Mouse (Mus musculus) lung, embryonic 16.5 days (tissue): ENCODE data around the gene Chic1. TPM values are rescaled to one million over a fixed set of nuclear protein-coding genes. Genes with fewer than 3 reads are reported as not detected.

Experiments
- ATAC-seq: fragments of 200-750 bp; cut with Nextera tagmentation; 2 replicates; pipeline ENCODE4 v1.8.0; 2017; ENCODE audit warnings: low read depth, mild to moderate bottlenecking, moderate library complexity
- H3K27ac ChIP-seq: fragments of 300-500 bp; sonication (generic); 2 replicates; pipeline ENCODE4 v1.5.1; 2014; ENCODE audit warnings: mild to moderate bottlenecking, control low read depth, low read length
- H3K27me3 ChIP-seq: fragments of 300-500 bp; sonication (generic); 2 replicates; pipeline ENCODE4 v1.6.1; 2014; ENCODE audit warnings: low read depth, low read length, mixed read lengths; ENCODE audit not compliant: control insufficient read depth, insufficient read depth
- H3K36me3 ChIP-seq: fragments of 300-500 bp; sonication (generic); 2 replicates; pipeline ENCODE4 v1.6.1; 2014; ENCODE audit warnings: low read length; ENCODE audit not compliant: control insufficient read depth, insufficient read depth
- H3K4me1 ChIP-seq: fragments of 300-500 bp; sonication (generic); replicated peaks from 2 replicates; pipeline ENCODE4 v1.6.1; 2014; ENCODE audit warnings: low read length, mixed read lengths; ENCODE audit not compliant: control insufficient read depth, insufficient read depth
- H3K4me2 ChIP-seq: fragments of 300-500 bp; sonication (generic); 2 replicates; pipeline ENCODE4 v1.6.1; 2014; ENCODE audit warnings: low read depth, low read length, control low read depth
- H3K4me3 ChIP-seq: fragments of 300-500 bp; sonication (generic); 2 replicates; pipeline ENCODE4 v1.5.1; 2014; ENCODE audit warnings: mild to moderate bottlenecking, low read length, control low read depth
- H3K9ac ChIP-seq: fragments of 300-500 bp; sonication (generic); 2 replicates; pipeline ENCODE4 v1.6.1; 2014; ENCODE audit warnings: low read length, control low read depth
- H3K9me3 ChIP-seq: fragments of 300-500 bp; sonication (generic); 2 replicates; pipeline ENCODE4 v1.6.1; 2016; ENCODE audit warnings: low read length; ENCODE audit not compliant: control insufficient read depth
- WGBS: fragments of 180-500 bp; shearing (Covaris S2); extraction: QIAGEN DNeasy Blood & Tissue Kit; methylation state at CpG from one replicate; pipeline ENCODE4 v1.1.7; 2014; 5-methylcytosine and 5-hydroxymethylcytosine counted together
- polyA plus RNA-seq: library from polyadenylated mRNA; unstranded; fragments of >200 nt; fragmentation: Nextera tagmentation; extraction: Ambion mirVana; gene quantifications from 2 replicates; pipeline ENCODE4 v1.2.1, GENCODE M21; 2015

Gene Chic1
- polyA plus RNA-seq, 1 experiment from 2014 or later: 3.3 TPM

- no peak for ATAC-seq
- WGBS: 37% methylated on average over 5 of the region's 5 CpGs
Observed at GRCm38 (mm10) chrX:103355784-103356183, 492 bp upstream of the Chic1 start.

GRCm38 (mm10) chrX:103356761-103357236, 523 bp downstream of the Chic1 start:
- no peaks in the 10 kb centered on the region; the same call in 1 of the 2 replicates for H3K4me1 ChIP-seq
- H3K27me3 ChIP-seq: peaks cover 15% of the 10 kb centered on the region
- no peaks in the 10 kb centered on the region for H3K9me3 ChIP-seq
- H3K4me2 ChIP-seq: peak overlapping the region; percentile 62
- peak overlapping the region; percentile 62 for H3K4me3 ChIP-seq
- no peak overlapping the region for H3K27ac ChIP-seq
- 12% methylated on average over 24 of the region's 24 CpGs for WGBS
- no peaks in the 10 kb centered on the region for H3K36me3 ChIP-seq
- ATAC-seq: peak; percentile 57
- H3K9ac ChIP-seq: peak overlapping the region; percentile 64

More at GRCm38 (mm10) chrX:103355784-103356183, 492 bp upstream of the Chic1 start:
- peak overlapping the region; percentile 62 for H3K4me3 ChIP-seq
- H3K4me1 ChIP-seq: no peaks in the 10 kb centered on the region; the same call in 1 of the 2 replicates
- H3K27me3 ChIP-seq: peaks cover 19% of the 10 kb centered on the region
- H3K9ac ChIP-seq: no peak overlapping the region
- peak overlapping the region; percentile 62 for H3K4me2 ChIP-seq
- no peaks in the 10 kb centered on the region for H3K36me3 ChIP-seq
- no peaks in the 10 kb centered on the region for H3K9me3 ChIP-seq
- H3K27ac ChIP-seq: no peak overlapping the region

- H3K9ac ChIP-seq: no peak overlapping the region
- ATAC-seq: no peak
- 49% methylated on average over 5 of the region's 5 CpGs for WGBS
- no peaks in the 10 kb centered on the region for H3K9me3 ChIP-seq
- no peak overlapping the region for H3K4me2 ChIP-seq
- H3K4me3 ChIP-seq: no peak overlapping the region
- no peaks in the 10 kb centered on the region; the same call in 1 of the 2 replicates for H3K27me3 ChIP-seq
- no peaks in the 10 kb centered on the region for H3K4me1 ChIP-seq
- H3K27ac ChIP-seq: no peak overlapping the region
- no peaks in the 10 kb centered on the region for H3K36me3 ChIP-seq
Observed at GRCm38 (mm10) chrX:103366201-103366600, 9.9 kb downstream of the Chic1 start.

DNA sequence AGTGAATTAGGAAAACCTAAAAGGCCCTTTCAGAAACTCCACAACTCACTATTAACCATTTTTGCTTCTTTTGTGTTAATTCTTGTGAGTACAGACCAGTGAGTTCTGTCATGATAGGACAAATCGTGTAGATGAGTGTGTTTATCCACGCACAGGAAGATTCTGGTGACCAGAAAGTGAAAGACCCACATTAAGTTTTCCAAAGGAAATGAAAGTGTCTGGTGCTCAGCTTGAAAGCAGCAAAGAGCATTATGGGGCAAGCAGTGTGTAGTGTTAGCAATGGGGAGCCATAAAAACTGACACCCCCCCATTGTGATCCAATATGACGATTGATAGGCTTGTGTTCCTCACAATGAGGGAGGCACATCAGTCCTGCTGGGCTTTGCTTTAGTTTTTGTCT, 12.4 kb downstream of the Chic1 start:
- H3K4me2 ChIP-seq: no peak overlapping the region
- no peak overlapping the region for H3K27ac ChIP-seq
- no peak overlapping the region for H3K9ac ChIP-seq
- H3K9me3 ChIP-seq: no peaks in the 10 kb centered on the region
- no peak for ATAC-seq
- H3K4me1 ChIP-seq: no peaks in the 10 kb centered on the region
- H3K4me3 ChIP-seq: no peak overlapping the region
- H3K36me3 ChIP-seq: no peaks in the 10 kb centered on the region
- no peaks in the 10 kb centered on the region; the same call in 1 of the 2 replicates for H3K27me3 ChIP-seq
- 80% methylated on average over 3 of the region's 3 CpGs for WGBS

DNA sequence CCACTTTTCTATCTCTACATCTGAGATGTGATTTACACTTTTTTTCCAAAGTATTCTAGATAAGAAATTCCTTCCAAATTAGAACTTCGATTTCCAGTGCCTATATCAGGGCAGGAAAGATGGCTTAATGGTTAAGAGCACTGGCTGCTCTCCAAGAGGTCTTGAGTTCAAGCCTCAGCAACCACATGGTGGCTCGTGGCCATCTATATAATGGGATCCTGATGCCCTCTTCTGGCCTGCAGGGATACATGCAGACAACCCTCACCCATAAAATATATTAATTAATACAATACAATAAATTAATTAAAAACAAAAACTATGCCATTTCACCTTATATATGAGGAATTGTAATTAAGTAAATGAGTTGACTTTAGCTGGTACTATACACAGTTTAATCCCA, 14.9 kb downstream of the Chic1 start:
- H3K27ac ChIP-seq: no peak overlapping the region
- WGBS: 55% methylated on average over 2 of the region's 2 CpGs
- H3K36me3 ChIP-seq: no peaks in the 10 kb centered on the region
- H3K4me1 ChIP-seq: no peaks in the 10 kb centered on the region
- H3K9ac ChIP-seq: no peak overlapping the region
- no peak overlapping the region for H3K4me2 ChIP-seq
- H3K9me3 ChIP-seq: no peaks in the 10 kb centered on the region
- no peak for ATAC-seq
- no peak overlapping the region for H3K4me3 ChIP-seq
- no peaks in the 10 kb centered on the region; the same call in none of the 2 replicates for H3K27me3 ChIP-seq

GRCm38 (mm10) chrX:103371627-103372026, 15.4 kb downstream of the Chic1 start:
- ATAC-seq: no peak
- 32% methylated on average over 2 of the region's 2 CpGs for WGBS
- Histone ChIP-seq H3K9me3 (no peaks in the 10 kb centered on the region), H3K27me3 (no peaks in the 10 kb centered on the region; the same call in none of the 2 replicates), H3K4me2 (no peak overlapping the region), H3K4me3 (no peak overlapping the region), H3K27ac (no peak overlapping the region), H3K36me3 (no peaks in the 10 kb centered on the region), H3K4me1 (no peaks in the 10 kb centered on the region), H3K9ac (no peak overlapping the region)

- H3K9me3 ChIP-seq: no peaks in the 10 kb centered on the region
- no peaks in the 10 kb centered on the region; the same call in none of the 2 replicates for H3K27me3 ChIP-seq
- no peak for ATAC-seq
- H3K36me3 ChIP-seq: no peaks in the 10 kb centered on the region
- no peaks in the 10 kb centered on the region for H3K4me1 ChIP-seq
- WGBS: 70% methylated on average over 5 of the region's 5 CpGs
- no peak overlapping the region for H3K9ac ChIP-seq
- H3K4me3 ChIP-seq: no peak overlapping the region
- no peak overlapping the region for H3K27ac ChIP-seq
- no peak overlapping the region for H3K4me2 ChIP-seq
Observed at GRCm38 (mm10) chrX:103374250-103374649, 18.0 kb downstream of the Chic1 start.

DNA sequence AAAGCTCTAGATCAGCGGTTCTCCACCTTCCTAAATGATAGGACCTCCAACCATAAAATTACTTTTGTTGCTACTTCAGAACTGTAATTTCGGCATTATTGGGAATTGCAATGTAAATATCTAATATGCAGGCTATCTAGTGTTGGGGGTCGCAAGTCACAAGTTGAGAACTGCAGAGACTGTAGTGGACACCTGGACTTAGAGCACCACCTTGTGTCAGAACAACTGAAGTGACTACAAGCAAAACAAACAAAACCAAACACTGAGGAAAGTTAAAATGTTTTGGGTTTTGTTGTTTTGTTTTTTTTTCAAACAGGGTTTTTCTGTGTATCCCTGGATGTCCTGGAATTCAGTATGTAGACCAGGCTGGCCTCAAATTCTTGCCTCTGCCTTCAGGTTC, 28.3 kb downstream of the Chic1 start:
- Histone ChIP-seq H3K27ac (no peak overlapping the region), H3K4me3 (no peak overlapping the region), H3K4me2 (no peak overlapping the region), H3K9me3 (no peaks in the 10 kb centered on the region), H3K27me3 (peaks cover 3% of the 10 kb centered on the region), H3K4me1 (no peaks in the 10 kb centered on the region), H3K9ac (no peak overlapping the region), H3K36me3 (no peaks in the 10 kb centered on the region)
- no peak for ATAC-seq
- WGBS: 77% methylated on average over 3 of the region's 3 CpGs

DNA sequence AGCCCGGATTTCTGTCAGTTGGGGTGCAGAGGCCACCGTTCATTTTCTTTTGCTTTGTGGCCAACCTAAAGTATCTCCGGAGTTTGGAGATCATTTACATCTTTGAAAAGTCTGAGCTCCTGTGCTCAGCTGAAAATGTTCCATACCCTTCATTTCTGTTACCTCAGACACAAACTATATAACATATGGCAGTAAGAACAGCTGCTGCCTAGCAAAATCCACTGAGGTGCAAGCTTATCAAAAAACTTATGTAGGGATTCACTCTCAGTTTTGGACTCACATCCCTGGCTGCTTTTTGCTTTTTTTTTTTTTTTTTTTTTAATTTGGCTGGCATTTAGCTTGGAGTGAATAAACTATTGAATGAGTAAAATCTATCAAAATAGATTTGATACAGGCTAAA, 31.9 kb downstream of the Chic1 start:
- Histone ChIP-seq H3K27me3 (peaks cover 5% of the 10 kb centered on the region), H3K9ac (no peak overlapping the region), H3K36me3 (no peaks in the 10 kb centered on the region), H3K4me1 (no peaks in the 10 kb centered on the region), H3K4me2 (no peak overlapping the region), H3K9me3 (no peaks in the 10 kb centered on the region), H3K27ac (no peak overlapping the region), H3K4me3 (no peak overlapping the region)
- WGBS: 65% methylated on average over 3 of the region's 3 CpGs
- no peak for ATAC-seq

DNA sequence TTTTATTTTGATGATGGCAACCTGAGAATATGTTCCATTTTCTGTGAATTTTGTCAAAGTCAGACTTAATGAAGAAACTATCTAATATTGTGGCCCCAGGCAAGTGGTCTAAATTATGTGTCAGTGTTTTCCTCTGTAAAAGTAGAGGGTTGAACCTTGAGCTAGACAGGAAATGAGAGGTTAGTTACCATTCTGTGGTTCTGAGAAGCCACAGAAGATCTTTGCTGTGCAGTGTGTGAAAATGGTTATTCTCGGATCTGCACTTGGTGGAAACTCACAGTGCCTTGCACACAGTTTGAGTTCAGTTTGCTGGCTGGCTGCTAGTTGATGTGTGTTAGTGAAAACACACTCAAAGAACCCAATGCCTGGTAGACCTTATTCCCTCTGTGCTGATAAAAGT, 37.6 kb downstream of the Chic1 start:
- WGBS: 74% methylated on average over 1 of the region's 1 CpGs
- H3K9me3 ChIP-seq: no peaks in the 10 kb centered on the region
- H3K4me3 ChIP-seq: no peak overlapping the region
- no peak overlapping the region for H3K9ac ChIP-seq
- no peaks in the 10 kb centered on the region for H3K4me1 ChIP-seq
- H3K4me2 ChIP-seq: no peak overlapping the region
- peaks cover 9% of the 10 kb centered on the region for H3K27me3 ChIP-seq
- no peaks in the 10 kb centered on the region for H3K36me3 ChIP-seq
- no peak for ATAC-seq
- no peak overlapping the region for H3K27ac ChIP-seq
